13 mouse cellular contexts compared by ENCODE assay signal in the genomic region with DNA sequence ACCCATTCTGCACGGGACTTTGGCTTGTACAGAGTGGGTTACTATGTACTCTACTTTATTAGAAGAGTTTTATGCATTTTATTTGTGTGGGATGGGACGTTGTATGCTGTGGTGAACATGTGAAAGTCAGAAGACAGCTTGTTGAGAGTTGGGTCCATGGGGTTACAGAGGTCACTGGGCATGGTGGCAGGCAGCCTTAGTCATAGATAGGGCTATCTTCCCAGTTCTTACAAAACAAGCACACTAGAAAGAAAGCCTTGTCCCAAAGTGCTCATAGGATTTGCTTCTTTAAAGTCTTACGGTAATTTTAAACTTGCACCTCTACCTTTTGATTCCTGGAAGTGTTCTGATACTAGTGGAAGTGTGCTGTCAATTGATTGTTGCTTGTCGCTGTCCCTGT.
"Had no signal": no experiment of that assay in that cellular context is flagged by ENCODE, and none has a peak within 500 bp of the region (broad histone marks: within the 10 kb centered on the region; RNA-seq: fewer than 3 reads in every experiment).

No protein-coding gene starts in this region.

- H3K27me3 ChIP-seq: hindbrain, embryonic 13.5 days; hindbrain, embryonic 15.5 days; kidney, embryonic 15.5 days; limb, embryonic 13.5 days; limb, embryonic 15.5 days; liver, embryonic 12.5 days had no signal

- DNase-seq: gastrocnemius, postnatal 14 days; kidney, adult 11 months had no signal

- H3K4me3 ChIP-seq: hindbrain, embryonic 13.5 days; hindbrain, embryonic 15.5 days; kidney, embryonic 15.5 days; limb, embryonic 13.5 days; limb, embryonic 15.5 days; liver, embryonic 12.5 days had no signal

- H3K9me3 ChIP-seq: hindbrain, embryonic 13.5 days; hindbrain, embryonic 15.5 days; kidney, embryonic 15.5 days; limb, embryonic 13.5 days; limb, embryonic 15.5 days; liver, embryonic 12.5 days had no signal

- H3K36me3 ChIP-seq: hindbrain, embryonic 13.5 days; hindbrain, embryonic 15.5 days; kidney, embryonic 15.5 days; limb, embryonic 13.5 days; limb, embryonic 15.5 days; liver, embryonic 12.5 days had no signal

- ATAC-seq: intestine, embryonic 16.5 days; liver, embryonic 12.5 days had no signal

- H3K9ac ChIP-seq: hindbrain, embryonic 13.5 days; hindbrain, embryonic 15.5 days; kidney, embryonic 15.5 days; limb, embryonic 13.5 days; limb, embryonic 15.5 days; liver, embryonic 12.5 days; liver, embryonic 14.5 days had no signal

- H3K4me2 ChIP-seq: heart, embryonic 11.5 days; hindbrain, embryonic 13.5 days; hindbrain, embryonic 15.5 days; kidney, embryonic 15.5 days; limb, embryonic 13.5 days; limb, embryonic 15.5 days; liver, embryonic 12.5 days had no signal

- H3K27ac ChIP-seq: hindbrain, embryonic 13.5 days; hindbrain, embryonic 15.5 days; hindbrain, postnatal 0 days; kidney, embryonic 15.5 days; kidney, postnatal 0 days; limb, embryonic 13.5 days; limb, embryonic 15.5 days; liver, embryonic 12.5 days; liver, embryonic 14.5 days had no signal
